Mouse (Mus musculus) hindbrain, embryonic 16.5 days (tissue): Measurements from ENCODE around the gene Trpv2. TPM values are rescaled to one million over a fixed set of nuclear protein-coding genes. Genes with fewer than 3 reads are reported as not detected.

ENCODE experiments used
- ATAC-seq: fragments of 200-750 bp; cut with Nextera tagmentation; 2 replicates; pipeline ENCODE4 v1.8.0; 2017; ENCODE audit warnings: moderate TSS enrichment, moderate library complexity
- H3K27ac ChIP-seq: fragments of 300-500 bp; sonication (generic); 2 replicates; pipeline ENCODE4 v1.5.1; 2014; ENCODE audit warnings: low read depth, mild to moderate bottlenecking, control low read depth, low read length, moderate library complexity
- H3K27me3 ChIP-seq: fragments of 300-500 bp; sonication (generic); replicated peaks from 2 replicates; pipeline ENCODE4 v1.6.1; 2014; ENCODE audit warnings: low read length; ENCODE audit not compliant: control insufficient read depth, insufficient read depth
- H3K36me3 ChIP-seq: fragments of 300-500 bp; sonication (generic); 2 replicates; pipeline ENCODE4 v1.6.1; 2014; ENCODE audit warnings: mild to moderate bottlenecking, low read length, moderate library complexity, mixed read lengths; ENCODE audit not compliant: control insufficient read depth, insufficient read depth
- H3K4me1 ChIP-seq: fragments of 300-500 bp; sonication (generic); 2 replicates; pipeline ENCODE4 v1.6.1; 2014; ENCODE audit warnings: low read depth, low read length; ENCODE audit not compliant: control insufficient read depth, insufficient read depth
- H3K4me2 ChIP-seq: fragments of 300-500 bp; sonication (generic); 2 replicates; pipeline ENCODE4 v1.6.1; 2014; ENCODE audit warnings: mild to moderate bottlenecking, low read length, control low read depth, moderate library complexity
- H3K4me3 ChIP-seq: fragments of 300-500 bp; sonication (generic); 2 replicates; pipeline ENCODE4 v1.5.1; 2014; ENCODE audit warnings: mild to moderate bottlenecking, low read length, control low read depth, moderate library complexity
- H3K9ac ChIP-seq: fragments of 300-500 bp; sonication (generic); 2 replicates; pipeline ENCODE4 v1.6.1; 2014; ENCODE audit warnings: low read depth, mild to moderate bottlenecking, control low read depth, low read length, moderate library complexity
- H3K9me3 ChIP-seq: fragments of 300-500 bp; sonication (generic); 2 replicates; pipeline ENCODE4 v1.6.1; 2014; ENCODE audit warnings: mild to moderate bottlenecking, low read length, moderate library complexity; ENCODE audit not compliant: control insufficient read depth
- WGBS: fragments of 180-500 bp; shearing (Covaris S2); extraction: QIAGEN DNeasy Blood & Tissue Kit; methylation state at CpG from one replicate; pipeline ENCODE4 v1.1.7; 2014; 5-methylcytosine and 5-hydroxymethylcytosine counted together
- polyA plus RNA-seq: library from polyadenylated mRNA; unstranded; fragments of >200 nt; fragmentation: Nextera tagmentation; extraction: Ambion mirVana; gene quantifications from 2 replicates; pipeline ENCODE4 v1.2.1, GENCODE M21; 2015

Gene Trpv2
- polyA plus RNA-seq, 1 experiment from 2014 or later = 35.3 TPM

GRCm38 (mm10) chr11:62543991-62544390, 30.3 kb upstream of the Trpv2 start:
- Histone ChIP-seq H3K36me3 (no peaks in the 10 kb centered on the region), H3K27me3 (no peaks in the 10 kb centered on the region), H3K27ac (no peak overlapping the region), H3K4me2 (no peak overlapping the region), H3K9me3 (no peaks in the 10 kb centered on the region), H3K4me1 (peaks cover 4% of the 10 kb centered on the region), H3K4me3 (no peak overlapping the region), H3K9ac (no peak overlapping the region)
- no peak for ATAC-seq
- WGBS = 95% methylated on average over 3 of the region's 3 CpGs

- H3K9me3 ChIP-seq = no peaks in the 10 kb centered on the region
- no peaks in the 10 kb centered on the region for H3K27me3 ChIP-seq
- peak overlapping the region; percentile 70 for H3K4me3 ChIP-seq
- H3K4me2 ChIP-seq = peak overlapping the region; percentile 83
- WGBS = 4% methylated on average over 5 of the region's 5 CpGs
- ATAC-seq = no peak
- H3K4me1 ChIP-seq = peaks cover 23% of the 10 kb centered on the region
- peak overlapping the region; percentile 91 for H3K9ac ChIP-seq
- H3K36me3 ChIP-seq = peaks cover 10% of the 10 kb centered on the region
- peak overlapping the region; percentile 99 for H3K27ac ChIP-seq
These were observed 24.5 kb upstream of the Trpv2 start for GRCm38 (mm10) chr11:62549782-62550181.

- peak overlapping the region; percentile 99 for H3K27ac ChIP-seq
- peaks cover 10% of the 10 kb centered on the region for H3K36me3 ChIP-seq
- peaks cover 27% of the 10 kb centered on the region for H3K4me1 ChIP-seq
- H3K9ac ChIP-seq = peak overlapping the region; percentile 91
- H3K4me2 ChIP-seq = peak overlapping the region; percentile 83
- H3K9me3 ChIP-seq = no peaks in the 10 kb centered on the region
- peak overlapping the region; percentile 70 for H3K4me3 ChIP-seq
- WGBS = under 1% methylated on average over 11 of the region's 11 CpGs
- no peaks in the 10 kb centered on the region for H3K27me3 ChIP-seq
- peak; percentile 9 for ATAC-seq
These were observed 24.0 kb upstream of the Trpv2 start for GRCm38 (mm10) chr11:62550227-62550685.

- Histone ChIP-seq H3K27me3 (no peaks in the 10 kb centered on the region), H3K4me1 (peaks cover 27% of the 10 kb centered on the region), H3K27ac (peak within 1 kb of the TSS; percentile 99), H3K9ac (peak within 1 kb of the TSS; percentile 91), H3K9me3 (no peaks in the 10 kb centered on the region), H3K36me3 (peaks cover 10% of the 10 kb centered on the region), H3K4me2 (peak within 1 kb of the TSS; percentile 83), H3K4me3 (peak within 1 kb of the TSS; percentile 70)
- ATAC-seq = peak; percentile 97
- under 1% methylated on average over 38 of the region's 40 CpGs for WGBS
These were observed 23.5 kb upstream of the Trpv2 start, which contains the start of gene Ubb for GRCm38 (mm10) chr11:62550727-62551225. Ubb (plus strand) TSS chr11:62551171.

GRCm38 (mm10) chr11:62551226-62552119, 22.8 kb upstream of the Trpv2 start:
- under 1% methylated on average over 58 of the region's 58 CpGs for WGBS
- H3K27ac ChIP-seq = peak overlapping the region; percentile 92

GRCm38 (mm10) chr11:62553186-62553585, 21.1 kb upstream of the Trpv2 start:
- H3K4me1 ChIP-seq = peaks cover 27% of the 10 kb centered on the region
- H3K9me3 ChIP-seq = no peaks in the 10 kb centered on the region
- H3K27ac ChIP-seq = no peak overlapping the region
- H3K9ac ChIP-seq = peak overlapping the region; percentile 19
- 32% methylated on average over 1 of the region's 1 CpGs for WGBS
- no peak for ATAC-seq
- H3K4me2 ChIP-seq = peak overlapping the region; percentile 80
- H3K36me3 ChIP-seq = peaks cover 10% of the 10 kb centered on the region
- peak overlapping the region; percentile 48 for H3K4me3 ChIP-seq
- no peaks in the 10 kb centered on the region for H3K27me3 ChIP-seq

More at GRCm38 (mm10) chr11:62551226-62552119, 22.8 kb upstream of the Trpv2 start:
- peak overlapping the region; percentile 70 for H3K4me3 ChIP-seq
- peak overlapping the region; percentile 76 for H3K9ac ChIP-seq
- H3K4me1 ChIP-seq = peaks cover 27% of the 10 kb centered on the region
- peak; percentile 87 for ATAC-seq
- no peaks in the 10 kb centered on the region for H3K27me3 ChIP-seq
- peak overlapping the region; percentile 51 for H3K4me2 ChIP-seq
- H3K9me3 ChIP-seq = no peaks in the 10 kb centered on the region
- H3K36me3 ChIP-seq = peaks cover 10% of the 10 kb centered on the region

GRCm38 (mm10) chr11:62553633-62554032, 20.7 kb upstream of the Trpv2 start:
- Histone ChIP-seq H3K27me3 (no peaks in the 10 kb centered on the region), H3K36me3 (peaks cover 10% of the 10 kb centered on the region), H3K4me2 (peak overlapping the region; percentile 80), H3K4me3 (peak overlapping the region; percentile 48), H3K9ac (peak overlapping the region; percentile 27), H3K4me1 (peaks cover 27% of the 10 kb centered on the region), H3K27ac (no peak overlapping the region), H3K9me3 (no peaks in the 10 kb centered on the region)
- ATAC-seq = no peak
- WGBS = 84% methylated on average over 5 of the region's 5 CpGs

GRCm38 (mm10) chr11:62554163-62554855, 20.0 kb upstream of the Trpv2 start:
- H3K4me1 ChIP-seq = peaks cover 25% of the 10 kb centered on the region
- peak overlapping the region; percentile 48 for H3K4me3 ChIP-seq
- no peak overlapping the region for H3K27ac ChIP-seq
- H3K27me3 ChIP-seq = no peaks in the 10 kb centered on the region
- H3K9me3 ChIP-seq = no peaks in the 10 kb centered on the region
- H3K9ac ChIP-seq = 0 out of 2 replicates have a peak overlapping the region, but pooled peaks have one; percentile 22
- ATAC-seq = no peak
- H3K36me3 ChIP-seq = peaks cover 10% of the 10 kb centered on the region
- 66% methylated on average over 5 of the region's 5 CpGs for WGBS
- peak overlapping the region; percentile 80 for H3K4me2 ChIP-seq
